Mouse (Mus musculus) erythroblast, embryonic 14.5 days (primary cell): ENCODE results near the gene Cacna1c.

Experiments
- GATA1 ChIP-seq: IDR thresholded peaks from 2 replicates; pipeline ENCODE4 v1.6.1; 2012; ENCODE audit warnings: low read length, inconsistent platforms, mixed read lengths
- TAL1 ChIP-seq: IDR thresholded peaks from 3 replicates; pipeline ENCODE4 v1.6.1; 2012; ENCODE audit warnings: low read length, inconsistent platforms, mixed read lengths

GRCm38 (mm10) chr6:119126991-119127390, 69.2 kb downstream of the Cacna1c start:
- TF ChIP-seq TAL1: no peak
- no peak for TF ChIP-seq GATA1
